Mouse (Mus musculus) layer of hippocampus, adult 18-20 months (tissue): Measurements from ENCODE around the gene Rnf133. TPM values are rescaled to one million over a fixed set of nuclear protein-coding genes. Genes with fewer than 3 reads are reported as not detected.
A peak's percentile ranks its signal among the peaks of the same experiment; 100 is the strongest.

ENCODE experiments used
- DNase-seq, 2 experiments: peaks; one replicate each; pipeline ENCODE4 v3.0.0; 2022; ENCODE audit warnings: low spot score in 2 of 2
- long read RNA-seq: library from polyadenylated mRNA; stranded (forward); transcript quantifications from one replicate; pipeline ENCODE4 v2.0.0, GENCODE M21; 2021
- total RNA-seq, 2 experiments: library from RNA; stranded (reverse); gene quantifications; 2 replicates each; pipeline ENCODE4 v1.2.3; 2021

The Rnf133 gene
- total RNA-seq = under 1 TPM; 0.33 to 0.47 TPM
- long read RNA-seq = 0 reads

DNA sequence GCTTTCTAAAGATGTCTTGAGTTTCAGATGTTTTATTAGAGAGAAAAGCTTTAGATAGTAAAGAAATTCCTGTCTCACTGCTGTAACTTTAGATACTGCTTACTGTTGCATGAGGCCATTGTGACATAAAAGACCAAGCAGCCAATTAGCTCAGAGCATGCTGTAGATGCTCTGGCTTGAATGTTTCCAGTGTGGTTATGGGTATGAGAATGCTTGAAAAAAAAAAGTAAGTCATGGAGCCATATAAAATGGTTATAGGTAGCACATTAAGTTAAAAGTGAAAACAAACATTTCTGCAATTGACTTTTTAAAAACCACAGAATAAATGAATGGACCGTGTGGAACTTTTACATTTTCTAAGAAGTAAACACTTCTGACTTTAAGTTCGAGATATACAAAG, at the start of gene Rnf133:
Gene Rnf133 (minus strand): TSS at position 101 of the 400 bp plus-strand sequence.
- DNase-seq = no peak

DNA sequence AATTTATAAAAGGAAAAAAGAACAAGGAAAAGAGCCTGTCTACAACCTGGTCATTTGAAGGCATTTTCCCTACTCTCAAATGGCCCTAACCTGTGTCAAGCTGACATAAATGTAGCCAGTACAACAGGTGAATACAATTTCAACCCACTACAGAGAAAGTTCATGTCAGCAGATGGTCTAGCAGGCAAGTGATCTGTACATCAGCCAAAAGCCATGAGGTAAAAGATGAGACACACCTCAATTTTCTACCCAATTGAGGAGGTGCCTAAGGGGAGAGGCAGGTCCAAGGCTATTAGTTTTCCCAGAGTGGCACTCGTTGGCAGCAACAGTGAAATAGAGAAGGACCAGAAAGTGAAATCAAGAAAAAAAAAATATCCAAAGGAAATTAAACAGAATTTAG, 28.1 kb upstream of the Rnf133 start:
- no peak for DNase-seq

DNA sequence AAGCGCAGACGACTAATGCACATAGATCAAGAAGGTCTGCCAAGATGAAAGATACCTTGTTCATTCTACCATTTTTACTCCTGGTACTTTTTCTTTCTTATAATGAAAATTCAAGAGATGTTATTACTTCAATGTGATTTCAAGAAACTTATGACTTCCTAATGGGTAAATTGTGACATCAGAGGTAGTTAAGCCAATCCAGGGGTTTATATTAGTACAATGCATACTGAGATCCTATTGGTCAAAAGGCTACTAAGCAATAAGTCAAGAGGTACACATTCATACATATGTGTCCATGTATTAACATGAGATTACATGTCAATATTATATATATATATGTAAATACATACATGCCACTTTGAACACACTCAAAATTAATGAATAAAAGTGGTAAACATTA, 4.9 kb upstream of the Rnf133 start, which contains the start of gene Rnf148:
Gene Rnf148 (minus strand): TSS at position 101 of the 400 bp plus-strand sequence.
- DNase-seq = no peak

DNA sequence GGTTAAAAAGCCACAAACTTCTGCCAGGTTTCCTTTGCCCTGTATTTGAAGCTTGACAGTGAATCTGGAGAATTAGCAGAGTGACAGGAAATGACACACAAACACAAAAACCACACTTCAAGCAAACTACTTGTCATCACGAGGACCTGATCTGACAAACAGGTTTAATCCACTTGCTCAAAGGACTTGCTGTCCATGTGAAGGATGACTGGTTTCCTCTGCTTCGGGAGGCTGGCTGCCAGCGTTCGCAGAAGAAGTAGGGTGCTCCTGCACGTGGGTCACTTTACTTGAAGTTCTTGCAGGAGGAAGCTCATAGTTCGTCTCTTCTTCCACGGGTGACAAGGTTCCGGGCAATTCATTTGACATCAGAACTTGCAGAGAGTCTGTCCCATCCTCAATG, 1.4 kb downstream of the Rnf133 start:
- DNase-seq = no peak

DNA sequence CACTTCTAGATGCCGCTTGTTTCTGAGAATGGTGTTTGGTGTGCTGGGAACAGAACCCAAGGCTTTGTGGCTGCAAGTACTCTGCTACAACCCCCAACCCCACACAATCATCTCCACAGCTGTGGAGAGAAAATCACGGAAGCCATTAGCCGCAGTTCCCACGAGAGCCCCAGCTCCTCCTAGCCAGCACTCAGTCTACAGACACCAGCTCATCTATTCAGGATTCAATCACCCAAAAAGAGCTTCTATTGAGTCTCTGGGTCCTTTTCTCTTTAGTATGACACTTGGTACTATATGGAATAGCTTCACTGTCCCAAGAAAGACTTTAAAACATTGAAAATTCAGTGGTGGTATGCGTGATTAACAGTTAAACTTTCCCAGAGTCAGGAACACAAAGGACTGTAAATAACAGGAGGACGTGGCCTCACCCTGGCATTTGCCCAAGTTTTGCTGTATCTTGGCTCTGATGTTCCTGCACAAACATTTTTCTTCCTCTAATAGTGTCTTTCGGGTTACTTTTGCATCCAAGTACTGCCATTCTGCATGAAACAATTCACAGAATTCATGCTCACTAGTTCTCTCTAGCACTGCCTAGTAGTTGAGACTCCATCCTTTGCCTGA, 2.4 kb downstream of the Rnf133 start:
- DNase-seq = no peak

DNA sequence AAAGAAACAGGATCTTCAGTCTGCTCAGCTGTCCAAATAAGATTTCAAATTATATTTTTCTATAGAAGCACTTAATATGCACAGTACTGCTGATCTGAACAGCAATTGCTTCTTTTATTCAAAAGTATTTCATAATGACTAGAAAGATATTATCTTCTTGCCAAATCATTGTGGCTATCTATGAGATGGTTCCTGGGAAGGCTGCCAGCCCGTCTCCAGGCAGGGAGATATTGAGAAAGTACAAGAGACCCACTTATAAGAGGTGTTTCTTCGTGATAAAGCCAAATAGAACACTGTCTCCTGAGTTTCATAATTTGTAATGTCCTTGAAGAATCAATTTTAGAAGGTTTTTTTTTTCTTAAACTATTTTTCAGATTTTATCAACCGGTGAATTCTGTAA, 13.0 kb downstream of the Rnf133 start:
- DNase-seq = peak in 1 of 2 experiments; percentile 24

DNA sequence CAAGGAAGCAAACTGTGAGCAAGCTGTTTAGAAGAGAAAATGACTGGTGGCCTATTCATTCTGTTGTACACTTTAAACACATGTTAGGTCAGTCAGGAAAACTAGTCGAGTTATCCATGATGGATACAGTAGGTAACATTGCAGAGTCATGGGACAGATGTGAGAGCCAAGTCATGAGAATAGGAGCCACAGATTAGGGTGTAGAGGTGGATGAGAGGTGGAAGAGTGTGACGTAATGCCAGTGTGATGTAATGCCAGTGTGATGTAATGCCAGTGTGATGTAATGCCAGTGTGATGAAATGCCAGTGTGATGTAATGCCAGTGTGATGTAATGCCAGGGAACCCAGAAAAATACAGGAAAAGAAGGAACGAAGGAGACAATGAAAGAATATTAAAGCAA, 14.9 kb downstream of the Rnf133 start:
- DNase-seq = no peak

DNA sequence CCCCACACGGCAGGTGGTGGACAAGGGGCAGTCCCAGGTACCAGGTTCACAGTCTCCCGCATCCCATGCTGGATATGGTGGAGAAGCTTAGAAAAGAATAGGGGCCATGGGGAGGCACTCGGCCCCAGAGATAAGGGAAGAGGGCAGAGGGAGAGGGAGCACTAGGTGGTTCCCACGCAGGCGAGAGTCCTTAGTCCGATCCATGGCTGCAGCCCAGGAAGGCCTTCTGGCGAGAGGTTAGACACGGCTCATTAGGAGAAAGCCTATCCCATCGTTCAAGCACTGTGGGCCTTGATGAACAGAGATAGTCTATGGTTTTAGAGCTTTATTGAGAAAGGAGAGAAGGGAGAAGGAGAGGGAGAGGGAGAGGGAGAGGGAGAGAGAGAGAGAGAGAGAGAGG, 16.1 kb downstream of the Rnf133 start:
- no peak for DNase-seq

DNA sequence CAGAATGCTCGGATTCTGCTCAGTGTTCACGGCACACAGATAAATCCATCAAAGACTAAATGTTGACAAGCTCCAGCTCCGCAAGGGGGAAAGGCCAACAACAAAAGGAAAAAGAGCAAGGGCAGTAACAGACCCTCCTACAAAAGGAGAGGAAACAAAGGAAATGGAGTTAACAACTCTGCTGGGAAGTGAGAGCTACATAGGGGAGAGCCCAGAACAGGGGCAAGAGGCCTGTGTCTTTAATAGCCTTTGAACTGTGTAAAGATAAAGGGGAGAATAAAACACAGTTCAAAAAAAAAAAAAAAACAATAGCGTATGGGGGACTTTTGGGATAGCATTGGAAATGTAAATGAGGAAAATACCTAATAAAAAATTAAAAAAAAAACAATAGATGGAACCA, 19.6 kb downstream of the Rnf133 start:
- no peak for DNase-seq

Other genes starting within 250 kb of the Rnf133 start
- under 1 TPM; 0.59 to 0.71 TPM for gene Rnf148, start 4.8 kb upstream of the Rnf133 start, total RNA-seq
- gene Cadps2, start 189.1 kb upstream of the Rnf133 start, total RNA-seq = 10 to 100 TPM; 86.9 to 89.0 TPM